Comparison of ENCODE assay signal across 20 mouse cellular contexts in the genomic region with DNA sequence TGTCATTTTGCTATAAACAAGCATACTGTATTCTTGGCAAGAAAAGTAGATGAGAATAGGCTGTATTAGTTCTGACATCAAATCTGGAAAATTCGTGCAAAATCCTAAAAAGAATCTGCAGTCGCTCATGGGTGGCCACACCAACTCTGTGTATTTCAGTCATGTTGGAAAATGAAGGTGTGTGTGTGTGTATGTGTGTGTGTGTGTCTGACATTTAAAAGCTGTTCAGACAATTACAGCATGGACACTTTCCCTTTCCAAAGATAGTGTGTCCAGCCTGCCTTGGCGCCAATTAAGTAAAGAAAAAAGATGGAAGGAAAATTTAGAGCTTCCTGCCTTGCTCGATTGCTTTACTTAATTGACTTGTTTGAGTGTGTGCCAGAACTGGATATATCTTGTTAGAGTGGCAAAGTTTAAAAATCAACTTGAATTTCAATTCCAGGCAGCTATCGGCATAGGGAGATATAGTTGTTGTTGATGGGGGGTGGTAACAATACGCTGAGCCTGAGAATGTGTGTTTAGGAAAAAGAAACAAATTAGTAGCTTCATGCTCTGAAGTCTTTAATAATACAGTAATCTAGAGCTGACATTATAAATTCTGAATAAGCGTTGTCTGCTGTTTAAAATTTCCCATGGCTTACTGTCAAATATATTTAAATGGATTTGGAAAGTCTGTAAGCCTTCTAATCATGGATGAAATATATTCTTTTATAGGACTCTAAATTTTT.
DNase-seq lines count a peak whose midpoint lies in the region; ATAC-seq lines count a peak whose summit lies in the region.
"Had no signal": no experiment of that assay in that cellular context is flagged by ENCODE, and none has a peak within 500 bp of the region (broad histone marks: within the 10 kb centered on the region; RNA-seq: fewer than 3 reads in every experiment).

No protein-coding gene starts in this region.

- no peak for DNase-seq in forebrain, embryonic 10.5 days (ENCODE audit: extremely low spot score, low spot score)
- DNase-seq in kidney, adult 11 months, result no peak
- DNase-seq in lung, adult 18-20 months, result no peak
- peak; percentile 2 for DNase-seq in lung, postnatal 14 days
- DNase-seq in layer of hippocampus, postnatal 10 days (ENCODE audit: low spot score in 2 of 2), result no peak
- DNase-seq: adrenal gland, postnatal 10 days; cerebellum, adult 9-11 months; gastrocnemius, postnatal 36 days; left cerebral cortex, postnatal 4 days; liver; right cerebral cortex, postnatal 14 days; spleen, adult 18-20 months had no signal

- WGBS in forebrain, embryonic 13.5 days, result 62% methylated on average over 7 of the region's 7 CpGs
- 90% methylated on average over 7 of the region's 7 CpGs for WGBS in forebrain, embryonic 10.5 days
- 52% methylated on average over 7 of the region's 7 CpGs for WGBS in kidney, embryonic 16.5 days
- 38% methylated on average over 7 of the region's 7 CpGs for WGBS in lung, embryonic 15.5 days

- no peaks in the 10 kb centered on the region for H3K36me3 ChIP-seq in forebrain, embryonic 13.5 days (ENCODE audit: poor library complexity, severe bottlenecking)
- no peaks in the 10 kb centered on the region for H3K36me3 ChIP-seq in forebrain, embryonic 10.5 days (replicated peaks)
- no peaks in the 10 kb centered on the region for H3K36me3 ChIP-seq in kidney, embryonic 16.5 days (ENCODE audit: insufficient read depth, low read length)
- H3K36me3 ChIP-seq in lung, embryonic 15.5 days, result no peaks in the 10 kb centered on the region
- H3K36me3 ChIP-seq: embryonic facial prominence, embryonic 15.5 days; hindbrain, embryonic 12.5 days had no signal

- H3K27me3 ChIP-seq in forebrain, embryonic 13.5 days, result no peaks in the 10 kb centered on the region
- no peaks in the 10 kb centered on the region for H3K27me3 ChIP-seq in forebrain, embryonic 10.5 days (ENCODE audit: poor library complexity, severe bottlenecking)
- H3K27me3 ChIP-seq in kidney, embryonic 16.5 days (ENCODE audit: insufficient read depth, low read length), result no peaks in the 10 kb centered on the region
- no peaks in the 10 kb centered on the region for H3K27me3 ChIP-seq in lung, embryonic 15.5 days
- H3K27me3 ChIP-seq: embryonic facial prominence, embryonic 15.5 days; hindbrain, embryonic 12.5 days had no signal

- H3K9me3 ChIP-seq in forebrain, embryonic 13.5 days (replicated peaks), result no peaks in the 10 kb centered on the region
- no peaks in the 10 kb centered on the region for H3K9me3 ChIP-seq in forebrain, embryonic 10.5 days
- no peaks in the 10 kb centered on the region for H3K9me3 ChIP-seq in kidney, embryonic 16.5 days (ENCODE audit: low read length)
- no peaks in the 10 kb centered on the region for H3K9me3 ChIP-seq in lung, embryonic 15.5 days
- H3K9me3 ChIP-seq: embryonic facial prominence, embryonic 15.5 days; hindbrain, embryonic 12.5 days had no signal

- 0 out of 2 replicates have a peak, but pooled peaks have one; percentile 26 for ATAC-seq in forebrain, embryonic 13.5 days
- ATAC-seq in kidney, embryonic 16.5 days (ENCODE audit: low FRiP score, low TSS enrichment), result 0 out of 2 replicates have a peak, but pooled peaks have one; percentile 49
- ATAC-seq in lung, embryonic 15.5 days (ENCODE audit: borderline replicate concordance, extremely low read depth, low FRiP score, low TSS enrichment), result peak; percentile 81; the same call in 1 of the 2 replicates
- ATAC-seq: activated CD4-positive, CD25-positive, alpha-beta regulatory T cell, adult 4 months; CD4-positive, CD25-positive, alpha-beta regulatory T cell, adult 4 months; inflammation-experienced regulatory T-cells, adult 6 months had no signal

- peaks cover 30% of the 10 kb centered on the region for H3K4me1 ChIP-seq in forebrain, embryonic 13.5 days
- peaks cover 11% of the 10 kb centered on the region for H3K4me1 ChIP-seq in forebrain, embryonic 10.5 days
- H3K4me1 ChIP-seq in kidney, embryonic 16.5 days (ENCODE audit: insufficient read depth, low read length), result peaks cover 4% of the 10 kb centered on the region; the same call in 1 of the 2 replicates
- H3K4me1 ChIP-seq in lung, embryonic 15.5 days, result peaks cover 10% of the 10 kb centered on the region
- H3K4me1 ChIP-seq: embryonic facial prominence, embryonic 15.5 days had no signal

- no peak overlapping the region for H3K27ac ChIP-seq in forebrain, embryonic 13.5 days
- H3K27ac ChIP-seq in forebrain, embryonic 10.5 days, result no peak overlapping the region
- peak overlapping the region; percentile 15; the same call in 1 of the 2 replicates for H3K27ac ChIP-seq in kidney, embryonic 16.5 days (ENCODE audit: low read length)
- H3K27ac ChIP-seq in lung, embryonic 15.5 days, result 0 out of 2 replicates have a peak overlapping the region, but pooled peaks have one; percentile 33
- H3K27ac ChIP-seq: embryonic facial prominence, embryonic 15.5 days; hindbrain, embryonic 12.5 days had no signal

- no peak overlapping the region for H3K4me3 ChIP-seq in forebrain, embryonic 13.5 days
- H3K4me3 ChIP-seq in forebrain, embryonic 10.5 days, result no peak overlapping the region
- no peak overlapping the region for H3K4me3 ChIP-seq in kidney, embryonic 16.5 days (ENCODE audit: low read length)
- no peak overlapping the region for H3K4me3 ChIP-seq in lung, embryonic 15.5 days
- H3K4me3 ChIP-seq: embryonic facial prominence, embryonic 15.5 days; hindbrain, embryonic 12.5 days had no signal

- H3K4me2 ChIP-seq in forebrain, embryonic 13.5 days, result no peak overlapping the region
- no peak overlapping the region for H3K4me2 ChIP-seq in kidney, embryonic 16.5 days (replicated peaks; ENCODE audit: low read depth, low read length)
- H3K4me2 ChIP-seq in lung, embryonic 15.5 days, result no peak overlapping the region
- H3K4me2 ChIP-seq: embryonic facial prominence, embryonic 15.5 days; hindbrain, embryonic 12.5 days had no signal

- no peak overlapping the region for H3K9ac ChIP-seq in forebrain, embryonic 13.5 days
- no peak overlapping the region for H3K9ac ChIP-seq in kidney, embryonic 16.5 days (replicated peaks; ENCODE audit: low read length)
- H3K9ac ChIP-seq in lung, embryonic 15.5 days, result no peak overlapping the region
- H3K9ac ChIP-seq: embryonic facial prominence, embryonic 15.5 days; hindbrain, embryonic 12.5 days had no signal

Comparison
In these comparisons a context has a peak if more than half of its experiments do, and no peak if none do; other contexts are left out.
1. ATAC-seq: peak in every context shown above with its lines; median percentile 81 in lung, embryonic 15.5 days; 49 in kidney, embryonic 16.5 days; 26 in forebrain, embryonic 13.5 days.
2. H3K27ac ChIP-seq: peak in kidney, embryonic 16.5 days (single experiment) and lung, embryonic 15.5 days (single experiment); none in forebrain, embryonic 13.5 days (single experiment) and forebrain, embryonic 10.5 days (single experiment).